Mouse (Mus musculus): ENCODE data around the gene Sgca. TPM values are rescaled to one million over a fixed set of nuclear protein-coding genes. Genes with fewer than 3 reads are reported as not detected.
A peak's percentile ranks its signal among the peaks of the same experiment; 100 is the strongest.

The Sgca gene
- polyA plus RNA-seq, 1 experiment, result 303 TPM

DNA sequence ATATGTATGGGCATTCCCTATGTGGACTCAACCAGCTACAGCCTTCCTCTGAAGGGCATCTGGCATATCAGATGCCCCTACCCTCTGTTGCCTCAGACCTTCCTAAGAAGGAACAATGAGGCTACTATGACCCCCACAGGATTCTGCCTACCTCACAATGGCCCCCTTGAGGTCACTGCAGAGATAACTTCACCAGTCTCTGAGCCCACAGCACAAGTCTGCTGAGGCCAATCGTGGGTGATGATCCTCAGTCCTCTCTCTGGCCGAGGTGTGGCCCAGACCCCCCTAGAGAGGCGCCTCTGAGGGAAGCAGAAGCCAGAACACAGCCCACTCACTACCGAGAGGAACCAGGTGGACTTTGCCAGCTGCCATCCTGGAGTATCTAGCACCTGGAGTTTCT, 8.7 kb downstream of the Sgca start, which contains the start of gene Hils1:
Hils1 (plus strand) TSS at position 175 of the 400 bp plus-strand sequence.
- Histone ChIP-seq H3K79me2 (ENCODE audit: control insufficient read depth, insufficient read depth) (peaks cover 2% of the 10 kb centered on the region), H3ac (ENCODE audit: control insufficient read depth, insufficient read length) (no peak within 1 kb of the TSS), H3K36me3 (ENCODE audit: control insufficient read depth, insufficient read depth) (no peaks in the 10 kb centered on the region), H3K4me3 (no peak within 1 kb of the TSS), H3K27me3 (ENCODE audit: control insufficient read depth, insufficient read depth, insufficient read length) (no peaks in the 10 kb centered on the region), H3K4me2 (ENCODE audit: low read depth) (no peak within 1 kb of the TSS)
- no peak for TF ChIP-seq POLR2A (IDR thresholded peaks at IDR 0.05; ENCODE audit: insufficient read length, low read depth)
- TF ChIP-seq CEBPB (IDR thresholded peaks at IDR 0.05; ENCODE audit: insufficient read depth, poor library complexity, severe bottlenecking), result no peak
- TF ChIP-seq MYOD1 (IDR thresholded peaks at IDR 0.05; ENCODE audit: control insufficient read depth in 1 of 3, insufficient read length in 2 of 3, low read depth in 2 of 3), result no peak
- no peak for TF ChIP-seq TCF3 (IDR thresholded peaks at IDR 0.05; ENCODE audit: insufficient read length, low read depth)
- no peak for TF ChIP-seq MYOG (IDR thresholded peaks at IDR 0.05; ENCODE audit: control insufficient read depth in 1 of 3, insufficient read depth in 1 of 3, insufficient read length in 2 of 3, low read depth in 2 of 3)
- TF ChIP-seq SRF (IDR thresholded peaks at IDR 0.05; ENCODE audit: control insufficient read depth, insufficient read length, low read depth), result no peak
- TF ChIP-seq USF1 (IDR thresholded peaks at IDR 0.05; ENCODE audit: low read depth), result no peak
- no peak for TF ChIP-seq TCF12 (IDR thresholded peaks at IDR 0.05; ENCODE audit: insufficient read depth, poor library complexity, severe bottlenecking)
- no peak for TF ChIP-seq MAX (IDR thresholded peaks at IDR 0.05; ENCODE audit: low read depth)
- TF ChIP-seq E2F4 (IDR thresholded peaks at IDR 0.05; ENCODE audit: insufficient read depth), result no peak
- TF ChIP-seq POLR2AphosphoS2 (IDR thresholded peaks at IDR 0.05; ENCODE audit: insufficient read length, low read depth), result no peak
- no peak for TF ChIP-seq REST (IDR thresholded peaks at IDR 0.05; ENCODE audit: insufficient read depth, insufficient read length)

DNA sequence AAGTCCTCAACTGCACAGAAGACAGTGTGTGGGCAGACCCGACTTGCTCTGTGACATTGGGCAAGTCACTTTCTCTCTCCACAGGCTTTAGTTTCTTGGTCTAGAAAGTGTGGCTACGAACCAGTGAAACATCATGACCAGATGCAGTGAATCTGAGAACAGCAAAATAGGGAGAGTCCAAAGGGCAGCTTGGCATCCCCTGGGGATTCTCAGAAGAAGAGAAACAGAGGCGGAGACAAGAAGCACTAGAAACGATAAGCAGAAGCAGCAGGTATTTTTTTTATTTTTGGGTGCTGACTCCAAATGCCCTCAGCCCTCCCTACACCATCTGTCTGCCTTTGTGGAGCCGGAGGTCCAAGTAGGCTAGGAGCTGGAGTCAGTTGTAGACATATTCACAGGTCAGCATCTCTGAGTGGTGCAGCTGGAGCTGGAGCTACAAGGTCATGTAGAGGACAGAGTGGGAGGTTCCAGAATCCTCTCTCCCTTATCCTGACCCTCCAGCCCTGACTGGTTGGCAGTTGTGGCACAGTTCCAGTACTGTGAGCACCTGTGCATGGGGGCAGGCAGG, 13.5 kb downstream of the Sgca start:
- no peaks in the 10 kb centered on the region for H3K27me3 ChIP-seq (ENCODE audit: control insufficient read depth, insufficient read depth, insufficient read length)
- H3K36me3 ChIP-seq (ENCODE audit: control insufficient read depth, insufficient read depth), result no peaks in the 10 kb centered on the region
- H3ac ChIP-seq (ENCODE audit: control insufficient read depth, insufficient read length), result no peak overlapping the region
- H3K4me2 ChIP-seq (ENCODE audit: low read depth), result no peak overlapping the region
- TF ChIP-seq MYOG (IDR thresholded peaks at IDR 0.05; ENCODE audit: control insufficient read depth in 1 of 3, insufficient read depth in 1 of 3, insufficient read length in 2 of 3, low read depth in 2 of 3) (no peak), E2F4 (IDR thresholded peaks at IDR 0.05; ENCODE audit: insufficient read depth) (no peak), SRF (IDR thresholded peaks at IDR 0.05; ENCODE audit: control insufficient read depth, insufficient read length, low read depth) (no peak), POLR2AphosphoS2 (IDR thresholded peaks at IDR 0.05; ENCODE audit: insufficient read length, low read depth) (no peak), REST (IDR thresholded peaks at IDR 0.05; ENCODE audit: insufficient read depth, insufficient read length) (no peak), USF1 (IDR thresholded peaks at IDR 0.05; ENCODE audit: low read depth) (no peak), MAX (IDR thresholded peaks at IDR 0.05; ENCODE audit: low read depth) (no peak), MYOD1 (IDR thresholded peaks at IDR 0.05; ENCODE audit: control insufficient read depth in 1 of 3, insufficient read length in 2 of 3, low read depth in 2 of 3) (no peak), TCF3 (IDR thresholded peaks at IDR 0.05; ENCODE audit: insufficient read length, low read depth) (no peak)
- H3K79me2 ChIP-seq (ENCODE audit: control insufficient read depth, insufficient read depth), result no peaks in the 10 kb centered on the region
- no peak overlapping the region for H3K4me3 ChIP-seq

DNA sequence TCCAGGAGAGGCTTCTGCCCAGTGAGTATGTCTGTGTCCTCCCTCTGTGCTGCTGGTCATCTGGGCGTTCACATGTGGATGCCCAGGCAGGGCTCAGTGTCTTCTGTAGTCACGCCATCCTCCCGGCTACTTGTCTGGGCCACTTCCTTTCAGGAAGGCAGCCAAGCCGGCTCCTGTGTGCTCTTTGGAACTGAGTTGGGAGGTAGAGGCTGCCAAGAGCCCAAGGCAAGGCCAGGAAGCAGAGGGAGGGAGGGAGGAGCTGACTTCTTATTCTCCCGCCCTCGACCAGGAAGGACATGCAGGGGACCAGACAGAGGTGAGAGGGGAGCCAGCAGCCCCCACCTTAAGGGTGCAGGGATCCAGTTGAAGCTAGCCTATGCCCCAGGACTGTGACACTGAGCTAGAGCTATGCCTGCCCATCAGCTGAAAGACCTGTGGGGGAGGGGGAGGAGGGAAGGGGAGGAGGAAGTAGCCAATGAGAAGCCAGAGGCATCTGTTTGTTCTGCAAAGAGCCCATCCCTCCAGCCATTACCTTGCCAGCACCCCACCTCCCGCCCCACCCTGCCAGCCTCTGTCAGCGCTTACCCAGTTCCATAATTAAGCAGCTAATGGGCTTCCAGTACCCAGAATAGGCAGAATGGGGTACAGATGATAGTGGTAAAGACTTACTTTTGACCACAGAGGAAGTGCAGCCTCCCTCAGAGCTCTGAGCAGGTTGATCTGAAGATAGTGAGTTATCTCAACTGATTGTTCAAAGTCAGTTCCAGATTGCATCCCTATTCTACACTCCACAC, 17.9 kb downstream of the Sgca start:
- Histone ChIP-seq H3K27me3 (ENCODE audit: control insufficient read depth, insufficient read depth, insufficient read length) (no peaks in the 10 kb centered on the region), H3ac (ENCODE audit: control insufficient read depth, insufficient read length) (no peak overlapping the region), H3K36me3 (ENCODE audit: control insufficient read depth, insufficient read depth) (no peaks in the 10 kb centered on the region), H3K79me2 (ENCODE audit: control insufficient read depth, insufficient read depth) (no peaks in the 10 kb centered on the region), H3K4me3 (no peak overlapping the region), H3K4me2 (ENCODE audit: low read depth) (peak overlapping the region; percentile 55)
- peak; percentile 51 for TF ChIP-seq POLR2AphosphoS2 (IDR thresholded peaks at IDR 0.05; ENCODE audit: insufficient read length, low read depth)
- peak; percentile 43 for TF ChIP-seq POLR2A (IDR thresholded peaks at IDR 0.05; ENCODE audit: insufficient read length, low read depth)
- no peak for TF ChIP-seq MYOG (IDR thresholded peaks at IDR 0.05; ENCODE audit: control insufficient read depth in 1 of 3, insufficient read depth in 1 of 3, insufficient read length in 2 of 3, low read depth in 2 of 3)
- TF ChIP-seq MAX (IDR thresholded peaks at IDR 0.05; ENCODE audit: low read depth), result no peak
- no peak for TF ChIP-seq TCF12 (IDR thresholded peaks at IDR 0.05; ENCODE audit: insufficient read depth, poor library complexity, severe bottlenecking)
- no peak for TF ChIP-seq USF1 (IDR thresholded peaks at IDR 0.05; ENCODE audit: low read depth)

DNA sequence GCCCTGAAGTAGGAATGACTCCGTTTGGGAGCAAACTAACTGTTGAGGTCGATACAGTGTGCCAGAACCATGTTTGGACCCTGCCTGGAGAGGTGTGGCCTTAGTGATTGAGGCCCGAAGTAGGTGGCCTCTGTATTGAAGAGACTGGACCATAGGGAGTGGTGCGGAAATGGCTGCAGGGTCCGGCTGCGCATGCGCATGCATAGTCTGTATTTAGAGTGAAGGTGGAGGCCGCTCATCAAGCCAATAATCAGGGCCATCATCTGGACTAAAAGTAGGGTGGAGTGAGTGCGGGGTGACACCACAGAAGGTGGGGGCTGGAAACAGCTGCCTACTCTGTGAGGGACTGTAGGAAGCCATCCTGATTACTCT, 18.4 kb downstream of the Sgca start:
- TF ChIP-seq E2F4 (IDR thresholded peaks at IDR 0.05; ENCODE audit: insufficient read depth) (no peak), TCF12 (IDR thresholded peaks at IDR 0.05; ENCODE audit: insufficient read depth, poor library complexity, severe bottlenecking) (no peak), MYOD1 (IDR thresholded peaks at IDR 0.05; ENCODE audit: control insufficient read depth in 1 of 3, insufficient read length in 2 of 3, low read depth in 2 of 3) (peak in 1 of 3 experiments; percentile 30), SRF (IDR thresholded peaks at IDR 0.05; ENCODE audit: control insufficient read depth, insufficient read length, low read depth) (no peak), POLR2AphosphoS2 (IDR thresholded peaks at IDR 0.05; ENCODE audit: insufficient read length, low read depth) (no peak), CEBPB (IDR thresholded peaks at IDR 0.05; ENCODE audit: insufficient read depth, poor library complexity, severe bottlenecking) (no peak)
- H3ac ChIP-seq (ENCODE audit: control insufficient read depth, insufficient read length), result no peak overlapping the region
- H3K4me2 ChIP-seq (ENCODE audit: low read depth), result peak overlapping the region; percentile 55
- H3K27me3 ChIP-seq (ENCODE audit: control insufficient read depth, insufficient read depth, insufficient read length), result no peaks in the 10 kb centered on the region
- H3K79me2 ChIP-seq (ENCODE audit: control insufficient read depth, insufficient read depth), result no peaks in the 10 kb centered on the region
- no peak overlapping the region for H3K4me3 ChIP-seq
- no peaks in the 10 kb centered on the region for H3K36me3 ChIP-seq (ENCODE audit: control insufficient read depth, insufficient read depth)

DNA sequence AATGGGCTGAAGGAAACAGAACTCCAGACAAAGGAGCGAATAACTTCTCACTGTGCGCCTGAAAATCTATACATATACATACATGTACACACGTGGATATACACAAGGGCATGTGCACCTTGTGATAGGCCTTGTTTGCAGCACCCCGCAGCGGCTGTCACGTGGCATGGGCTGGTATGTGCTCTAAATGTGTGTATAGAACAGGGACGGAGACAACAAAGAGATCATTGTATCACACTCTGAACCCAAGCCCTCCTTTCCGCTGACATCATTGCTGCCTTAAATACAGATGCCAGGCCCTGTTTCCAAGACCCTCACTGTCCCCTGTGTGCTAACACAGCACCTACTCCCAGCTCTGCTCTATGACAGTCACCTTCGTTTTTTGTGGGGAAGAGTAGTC, 21.0 kb downstream of the Sgca start:
- Histone ChIP-seq H3K27me3 (ENCODE audit: control insufficient read depth, insufficient read depth, insufficient read length) (no peaks in the 10 kb centered on the region), H3K36me3 (ENCODE audit: control insufficient read depth, insufficient read depth) (no peaks in the 10 kb centered on the region), H3K4me3 (no peak overlapping the region), H3K79me2 (ENCODE audit: control insufficient read depth, insufficient read depth) (no peaks in the 10 kb centered on the region), H3ac (ENCODE audit: control insufficient read depth, insufficient read length) (no peak overlapping the region), H3K4me2 (ENCODE audit: low read depth) (no peak overlapping the region)
- TF ChIP-seq TCF3 (IDR thresholded peaks at IDR 0.05; ENCODE audit: insufficient read length, low read depth), result no peak
- no peak for TF ChIP-seq REST (IDR thresholded peaks at IDR 0.05; ENCODE audit: insufficient read depth, insufficient read length)
- TF ChIP-seq MYOD1 (IDR thresholded peaks at IDR 0.05; ENCODE audit: control insufficient read depth in 1 of 3, insufficient read length in 2 of 3, low read depth in 2 of 3), result no peak
- no peak for TF ChIP-seq E2F4 (IDR thresholded peaks at IDR 0.05; ENCODE audit: insufficient read depth)
- TF ChIP-seq CEBPB (IDR thresholded peaks at IDR 0.05; ENCODE audit: insufficient read depth, poor library complexity, severe bottlenecking), result no peak

All from myocyte (in vitro differentiated cells).